Mouse (Mus musculus) heart, adult 2 months (tissue): Measurements from ENCODE around the gene Ncor2.

Experiments
- CTCF ChIP-seq: fragments of 200-600 bp; IDR thresholded peaks from 2 replicates; pipeline ENCODE4 v1.8.1; 2022; ENCODE audit warnings: antibody characterized with exemption, mild to moderate bottlenecking, moderate library complexity
- POLR2A ChIP-seq: fragments of 200-500 bp; IDR thresholded peaks from 2 replicates; pipeline ENCODE4 v1.6.1; 2011; ENCODE audit warnings: mild to moderate bottlenecking, low read depth, low read length, control low read depth; ENCODE audit not compliant: insufficient read depth

- no peak for TF ChIP-seq POLR2A
- TF ChIP-seq CTCF: peak; percentile 84
Measured at GRCm38 (mm10) chr5:125107011-125107651, 71.9 kb downstream of the Ncor2 start.
